Mouse (Mus musculus) Muller cell, postnatal 12 days (primary cell): ENCODE data around the gene Rhox1.
"Not testable (repeated sequence)": the region's sequence is repeated elsewhere in the genome, so short reads cannot be mapped to it uniquely, and the experiment has no call there.

Experiments
- DNase-seq: peaks from one replicate; pipeline ENCODE4 v3.0.0-alpha.2; 2015; ENCODE audit errors: inconsistent ontology term

Gene Rhox1

DNA sequence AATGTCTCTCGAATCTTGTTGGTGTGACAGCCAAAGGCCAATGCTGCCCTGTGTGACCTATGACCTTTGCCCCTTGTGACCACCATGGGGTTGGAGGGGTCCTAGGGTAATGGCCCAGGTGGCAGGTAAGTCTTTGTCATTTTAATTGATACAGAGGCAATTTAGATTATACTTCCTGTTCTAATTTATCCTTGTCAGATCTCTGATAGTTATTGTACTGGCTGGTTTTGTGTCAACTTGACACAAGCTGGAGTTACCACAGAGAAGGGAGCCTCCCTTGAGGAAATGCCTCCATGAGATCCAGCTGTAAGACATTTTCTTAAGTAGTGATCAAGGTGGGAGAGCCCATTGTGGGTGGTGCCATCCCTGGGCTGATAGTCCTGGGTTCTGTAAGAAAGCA lies at the start of gene Rhox1:
Rhox1 (minus strand) TSS at position 101 of the 400 bp plus-strand sequence.
- DNase-seq = not testable (repeated sequence)

DNA sequence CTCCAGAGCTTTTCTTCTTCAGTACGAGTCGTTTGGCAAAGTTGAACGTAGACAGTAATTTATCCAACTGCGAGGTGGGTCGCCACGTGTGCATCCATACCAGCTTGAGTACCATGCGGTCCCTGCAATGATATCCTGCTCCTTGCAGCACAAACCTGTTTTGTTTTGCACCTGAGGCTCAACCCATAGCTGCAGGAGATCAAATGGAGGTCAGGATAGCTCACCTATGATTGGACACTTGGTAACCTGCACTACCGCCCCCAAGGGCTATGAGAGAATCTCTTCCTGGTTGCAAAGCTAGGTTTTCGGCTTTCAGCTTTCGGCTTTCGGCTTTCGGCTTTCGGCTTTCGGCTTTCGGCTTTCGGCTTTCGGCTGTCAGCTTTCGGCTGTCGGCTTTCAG lies 43.0 kb upstream of the Rhox1 start, which contains the start of gene Rhox4a:
Rhox4a (plus strand) TSS at position 301 of the 400 bp plus-strand sequence.
- not testable (repeated sequence) for DNase-seq

DNA sequence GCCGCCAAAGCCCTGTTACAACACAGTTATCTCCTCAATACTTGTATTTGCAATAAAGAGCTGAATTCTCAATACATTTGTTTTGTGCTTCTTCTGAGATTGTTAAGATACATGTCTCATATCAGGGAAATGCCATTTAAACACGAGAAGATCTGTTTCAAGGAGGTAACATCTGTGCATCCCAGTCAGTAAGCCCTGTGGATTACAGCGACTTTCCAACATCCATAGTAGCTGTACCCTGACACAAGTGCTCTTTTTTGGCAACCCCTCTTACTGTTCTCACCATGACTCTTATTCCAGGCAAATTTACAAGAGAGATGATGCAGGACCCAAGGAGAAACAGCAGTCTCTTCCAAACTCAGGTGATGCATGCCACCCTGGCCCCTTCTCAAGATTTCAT lies 27.6 kb upstream of the Rhox1 start, which contains the start of gene Rhox3a:
Rhox3a (plus strand) TSS at position 301 of the 400 bp plus-strand sequence.
- DNase-seq = not testable (repeated sequence)

DNA sequence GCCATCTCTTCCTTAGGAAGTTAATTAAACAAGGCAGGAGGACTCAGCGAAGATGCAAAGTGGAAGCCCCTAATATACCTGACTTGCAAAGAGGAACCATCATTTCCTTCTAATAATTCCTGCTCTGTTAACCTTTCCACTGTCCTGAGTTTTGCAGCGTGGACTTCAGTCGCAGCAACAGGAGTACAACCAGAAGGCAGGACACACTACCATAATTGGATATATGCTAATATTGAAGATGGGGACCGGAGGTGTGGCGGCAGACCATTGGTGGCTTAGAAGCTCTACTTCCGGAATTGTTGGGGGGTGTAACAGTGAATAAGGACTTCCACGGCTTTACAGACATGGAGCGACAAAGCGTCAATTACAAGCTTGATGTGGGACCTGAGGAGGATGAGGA lies 22.6 kb upstream of the Rhox1 start, which contains the start of gene Rhox2a:
Rhox2a (plus strand) TSS at position 301 of the 400 bp plus-strand sequence.
- DNase-seq = not testable (repeated sequence)

GRCm38 (mm10) chrX:37210941-37211340 lies 11.1 kb downstream of the Rhox1 start, which contains the start of gene Gm9:
Gene Gm9, minus strand, starts transcription at chrX:37211041.
- no peak for DNase-seq

DNA sequence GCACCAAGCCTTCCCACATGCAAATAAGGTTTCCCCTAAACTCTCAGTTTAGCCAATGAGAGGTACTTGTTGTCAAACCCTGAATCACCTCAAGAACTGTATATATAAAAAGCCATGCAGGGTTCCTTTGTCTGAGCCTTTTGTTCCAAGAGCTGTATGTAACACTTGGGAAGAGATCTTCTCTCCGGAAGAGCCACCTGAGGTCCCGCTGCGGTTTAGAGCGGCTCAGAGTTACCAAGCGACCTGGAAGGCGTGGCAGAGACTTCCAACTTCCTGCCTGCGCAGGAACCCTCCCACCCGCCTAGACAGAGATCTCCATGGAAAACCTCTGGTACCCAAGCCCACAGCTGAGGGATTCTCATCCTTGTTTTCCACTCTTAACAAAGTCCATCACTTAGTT lies 23.4 kb downstream of the Rhox1 start:
- no peak for DNase-seq

DNA sequence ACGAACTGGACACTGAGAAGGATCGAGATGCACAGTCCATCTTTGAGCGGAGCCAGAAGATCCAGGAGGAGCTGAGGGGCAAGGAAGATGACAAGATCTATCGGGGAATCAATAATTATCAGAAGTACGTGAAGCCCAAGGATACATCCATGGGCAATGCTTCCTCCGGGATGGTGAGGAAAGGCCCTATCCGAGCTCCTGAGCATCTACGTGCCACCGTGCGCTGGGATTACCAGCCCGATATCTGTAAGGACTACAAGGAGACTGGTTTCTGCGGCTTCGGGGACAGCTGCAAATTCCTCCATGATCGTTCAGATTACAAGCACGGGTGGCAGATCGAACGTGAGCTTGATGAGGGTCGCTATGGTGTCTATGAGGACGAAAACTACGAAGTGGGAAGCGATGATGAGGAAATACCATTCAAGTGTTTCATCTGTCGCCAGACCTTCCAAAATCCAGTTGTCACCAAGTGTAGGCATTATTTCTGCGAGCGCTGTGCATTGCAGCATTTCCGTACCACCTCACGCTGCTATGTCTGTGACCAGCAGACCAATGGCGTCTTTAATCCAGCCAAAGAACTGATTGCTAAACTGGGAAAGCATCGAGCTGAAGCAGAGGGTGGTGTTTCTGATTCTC lies 30.2 kb downstream of the Rhox1 start:
- DNase-seq = peak; percentile 11

- DNase-seq = peak; percentile 83
These were observed 30.8 kb downstream of the Rhox1 start, which contains the start of the genes Ndufa1 and Rnf113a1 for GRCm38 (mm10) chrX:37191105-37191743. Gene Ndufa1, minus strand, starts transcription at chrX:37191163. Gene Rnf113a1, plus strand, starts transcription at chrX:37191245.

DNA sequence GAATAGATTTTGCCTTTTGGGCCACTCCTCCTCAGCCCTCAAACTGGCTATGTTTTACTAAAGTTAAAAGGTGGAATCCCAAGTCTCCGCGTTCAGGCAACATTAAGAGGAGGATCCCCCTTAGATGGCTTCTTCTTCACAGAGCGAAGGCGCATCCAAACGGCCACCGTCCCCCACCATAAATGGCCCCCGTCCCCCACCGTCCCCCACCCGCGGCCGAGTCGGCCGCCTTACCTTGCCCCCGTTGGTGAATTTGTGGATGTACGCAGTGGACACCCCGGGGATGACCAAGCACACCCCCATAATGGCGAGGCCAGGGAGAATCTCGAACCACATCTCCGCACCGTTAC lies 31.3 kb downstream of the Rhox1 start:
- peak; percentile 38 for DNase-seq

DNA sequence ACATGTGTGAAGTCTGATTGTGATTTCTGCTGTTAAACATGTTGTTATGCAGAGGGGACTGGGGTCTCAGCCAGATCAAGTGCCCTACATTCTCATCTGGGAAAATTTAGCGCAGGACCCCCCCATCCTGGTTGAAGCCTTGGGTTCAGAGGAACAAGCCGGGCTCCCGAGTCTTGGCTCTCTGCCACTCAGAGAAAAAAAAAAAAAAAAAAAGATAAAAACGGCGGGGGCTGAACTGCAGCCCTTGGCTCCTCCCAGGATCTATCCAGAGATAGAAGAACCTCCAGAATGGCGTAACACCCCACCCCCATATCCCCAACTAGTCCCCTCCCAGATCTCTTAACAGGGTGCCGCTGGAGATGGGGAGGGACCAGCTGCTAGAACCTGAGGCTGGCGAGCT lies 37.7 kb downstream of the Rhox1 start:
- DNase-seq = not testable (repeated sequence)

DNA sequence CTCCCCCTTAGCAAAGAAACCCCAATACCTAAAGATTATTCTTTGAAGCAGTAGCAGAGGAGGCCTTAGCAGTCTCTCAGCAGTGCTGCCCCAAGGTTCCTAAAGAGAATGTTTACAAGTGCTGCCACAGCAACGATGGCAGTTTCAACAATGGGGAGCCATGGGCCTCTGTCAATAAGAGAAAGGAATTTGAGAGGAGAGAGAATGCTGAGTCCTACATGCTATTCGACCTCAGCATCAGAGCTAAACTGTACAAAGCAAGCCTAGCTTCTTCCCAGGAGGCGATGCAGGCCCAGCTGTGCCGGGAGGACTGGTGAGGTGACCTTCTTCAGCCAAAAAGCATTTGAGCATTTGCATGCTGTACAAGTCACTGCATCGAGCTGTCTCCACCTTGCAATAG lies 53.3 kb downstream of the Rhox1 start, which contains the start of gene Akap14:
Akap14 (minus strand) TSS at position 101 of the 400 bp plus-strand sequence.
- DNase-seq = no peak

GRCm38 (mm10) chrX:37167085-37167484 lies 55.0 kb downstream of the Rhox1 start:
- DNase-seq = peak; percentile 35
